Mouse (Mus musculus): Measurements from ENCODE around the gene Itih3. TPM values are rescaled to one million over a fixed set of nuclear protein-coding genes. Genes with fewer than 3 reads are reported as not detected.

The Itih3 gene
- polyA plus RNA-seq, 1 experiment from 2014 or later, result 2.2 TPM

GRCm38 (mm10) chr14:30943860-30944674, 20.5 kb upstream of the Itih3 start:
- 60% methylated on average over 11 of the region's 11 CpGs for WGBS
- H3K27ac ChIP-seq (replicated peaks in 1 of 2; ENCODE audit: control insufficient read depth in 1 of 2, insufficient read depth in 1 of 2, low read depth in 2 of 2, low read length in 2 of 2), result no peak overlapping the region
- no peak overlapping the region for H3K4me2 ChIP-seq (ENCODE audit: low read length)
- no peak for ATAC-seq (ENCODE audit: insufficient number of reproducible peaks, insufficient read depth, low FRiP score, low read depth)
- no peak overlapping the region for H3K9ac ChIP-seq (ENCODE audit: low read length)
- no peaks in the 10 kb centered on the region for H3K27me3 ChIP-seq (ENCODE audit: control insufficient read depth, insufficient read depth, low read length)
- no peaks in the 10 kb centered on the region for H3K4me1 ChIP-seq (ENCODE audit: control insufficient read depth in 2 of 2, insufficient read depth in 2 of 2, low read length in 2 of 2)
- no peak overlapping the region for H3K4me3 ChIP-seq (ENCODE audit: control insufficient read depth in 1 of 2, insufficient read depth in 1 of 2, low read depth in 1 of 2, low read length in 2 of 2)
- H3K36me3 ChIP-seq (ENCODE audit: control insufficient read depth, insufficient read depth, low read length), result no peaks in the 10 kb centered on the region
- no peaks in the 10 kb centered on the region for H3K9me3 ChIP-seq (ENCODE audit: control insufficient read depth, low read length)

GRCm38 (mm10) chr14:30943038-30943437, 19.5 kb upstream of the Itih3 start, which contains the start of gene Itih1:
Gene Itih1 (minus strand): TSS chr14:30943289.
- 82% methylated on average over 7 of the region's 7 CpGs for WGBS

GRCm38 (mm10) chr14:30942254-30942653, 18.7 kb upstream of the Itih3 start:
- no peaks in the 10 kb centered on the region for H3K4me1 ChIP-seq (ENCODE audit: control insufficient read depth in 2 of 2, insufficient read depth in 2 of 2, low read length in 2 of 2)
- no peak overlapping the region for H3K27ac ChIP-seq (replicated peaks in 1 of 2; ENCODE audit: control insufficient read depth in 1 of 2, insufficient read depth in 1 of 2, low read depth in 2 of 2, low read length in 2 of 2)
- no peaks in the 10 kb centered on the region for H3K27me3 ChIP-seq (ENCODE audit: control insufficient read depth, insufficient read depth, low read length)
- no peak overlapping the region for H3K4me3 ChIP-seq (ENCODE audit: control insufficient read depth in 1 of 2, insufficient read depth in 1 of 2, low read depth in 1 of 2, low read length in 2 of 2)
- no peak for ATAC-seq (ENCODE audit: insufficient number of reproducible peaks, insufficient read depth, low FRiP score, low read depth)
- 72% methylated on average over 4 of the region's 4 CpGs for WGBS
- no peak overlapping the region for H3K9ac ChIP-seq (ENCODE audit: low read length)
- no peak overlapping the region for H3K4me2 ChIP-seq (ENCODE audit: low read length)
- no peaks in the 10 kb centered on the region for H3K36me3 ChIP-seq (ENCODE audit: control insufficient read depth, insufficient read depth, low read length)
- H3K9me3 ChIP-seq (ENCODE audit: control insufficient read depth, low read length), result no peaks in the 10 kb centered on the region

More at GRCm38 (mm10) chr14:30943038-30943437, 19.5 kb upstream of the Itih3 start, which contains the start of gene Itih1:
- Histone ChIP-seq H3K27me3 (ENCODE audit: control insufficient read depth, insufficient read depth, low read length) (no peaks in the 10 kb centered on the region), H3K9me3 (ENCODE audit: control insufficient read depth, low read length) (no peaks in the 10 kb centered on the region), H3K4me3 (ENCODE audit: control insufficient read depth in 1 of 2, insufficient read depth in 1 of 2, low read depth in 1 of 2, low read length in 2 of 2) (no peak within 1 kb of the TSS), H3K36me3 (ENCODE audit: control insufficient read depth, insufficient read depth, low read length) (no peaks in the 10 kb centered on the region), H3K4me1 (ENCODE audit: control insufficient read depth in 2 of 2, insufficient read depth in 2 of 2, low read length in 2 of 2) (no peaks in the 10 kb centered on the region), H3K9ac (ENCODE audit: low read length) (no peak within 1 kb of the TSS), H3K4me2 (ENCODE audit: low read length) (no peak within 1 kb of the TSS), H3K27ac (replicated peaks in 1 of 2; ENCODE audit: control insufficient read depth in 1 of 2, insufficient read depth in 1 of 2, low read depth in 2 of 2, low read length in 2 of 2) (no peak within 1 kb of the TSS)
- ATAC-seq (ENCODE audit: insufficient number of reproducible peaks, insufficient read depth, low FRiP score, low read depth), result no peak

- no peaks in the 10 kb centered on the region for H3K9me3 ChIP-seq (ENCODE audit: control insufficient read depth, low read length)
- no peaks in the 10 kb centered on the region for H3K27me3 ChIP-seq (ENCODE audit: control insufficient read depth, insufficient read depth, low read length)
- ATAC-seq (ENCODE audit: insufficient number of reproducible peaks, insufficient read depth, low FRiP score, low read depth), result no peak
- H3K4me2 ChIP-seq (ENCODE audit: low read length), result no peak overlapping the region
- H3K27ac ChIP-seq (replicated peaks in 1 of 2; ENCODE audit: control insufficient read depth in 1 of 2, insufficient read depth in 1 of 2, low read depth in 2 of 2, low read length in 2 of 2), result no peak overlapping the region
- no peaks in the 10 kb centered on the region for H3K4me1 ChIP-seq (ENCODE audit: control insufficient read depth in 2 of 2, insufficient read depth in 2 of 2, low read length in 2 of 2)
- no peak overlapping the region for H3K4me3 ChIP-seq (ENCODE audit: control insufficient read depth in 1 of 2, insufficient read depth in 1 of 2, low read depth in 1 of 2, low read length in 2 of 2)
- no peaks in the 10 kb centered on the region for H3K36me3 ChIP-seq (ENCODE audit: control insufficient read depth, insufficient read depth, low read length)
- H3K9ac ChIP-seq (ENCODE audit: low read length), result no peak overlapping the region
- 79% methylated on average over 9 of the region's 9 CpGs for WGBS
These were observed 9.8 kb upstream of the Itih3 start for GRCm38 (mm10) chr14:30933351-30933750.

- Histone ChIP-seq H3K9me3 (ENCODE audit: control insufficient read depth, low read length) (no peaks in the 10 kb centered on the region), H3K4me3 (ENCODE audit: control insufficient read depth in 1 of 2, insufficient read depth in 1 of 2, low read depth in 1 of 2, low read length in 2 of 2) (no peak overlapping the region), H3K36me3 (ENCODE audit: control insufficient read depth, insufficient read depth, low read length) (no peaks in the 10 kb centered on the region), H3K4me2 (ENCODE audit: low read length) (no peak overlapping the region), H3K27me3 (ENCODE audit: control insufficient read depth, insufficient read depth, low read length) (no peaks in the 10 kb centered on the region), H3K27ac (replicated peaks in 1 of 2; ENCODE audit: control insufficient read depth in 1 of 2, insufficient read depth in 1 of 2, low read depth in 2 of 2, low read length in 2 of 2) (no peak overlapping the region), H3K4me1 (ENCODE audit: control insufficient read depth in 2 of 2, insufficient read depth in 2 of 2, low read length in 2 of 2) (no peaks in the 10 kb centered on the region), H3K9ac (ENCODE audit: low read length) (no peak overlapping the region)
- 85% methylated on average over 4 of the region's 4 CpGs for WGBS
- no peak for ATAC-seq (ENCODE audit: insufficient number of reproducible peaks, insufficient read depth, low FRiP score, low read depth)
These were observed 6.8 kb upstream of the Itih3 start for GRCm38 (mm10) chr14:30930386-30930785.

- Histone ChIP-seq H3K4me2 (ENCODE audit: low read length) (no peak overlapping the region), H3K9ac (ENCODE audit: low read length) (no peak overlapping the region), H3K27me3 (ENCODE audit: control insufficient read depth, insufficient read depth, low read length) (no peaks in the 10 kb centered on the region), H3K4me1 (ENCODE audit: control insufficient read depth in 2 of 2, insufficient read depth in 2 of 2, low read length in 2 of 2) (no peaks in the 10 kb centered on the region; a peak in 1 of 4 replicates), H3K27ac (replicated peaks in 1 of 2; ENCODE audit: control insufficient read depth in 1 of 2, insufficient read depth in 1 of 2, low read depth in 2 of 2, low read length in 2 of 2) (no peak overlapping the region), H3K9me3 (ENCODE audit: control insufficient read depth, low read length) (no peaks in the 10 kb centered on the region), H3K4me3 (ENCODE audit: control insufficient read depth in 1 of 2, insufficient read depth in 1 of 2, low read depth in 1 of 2, low read length in 2 of 2) (no peak overlapping the region), H3K36me3 (ENCODE audit: control insufficient read depth, insufficient read depth, low read length) (no peaks in the 10 kb centered on the region)
- ATAC-seq (ENCODE audit: insufficient number of reproducible peaks, insufficient read depth, low FRiP score, low read depth), result no peak
- WGBS, result 87% methylated on average over 3 of the region's 3 CpGs
These were observed 1.9 kb upstream of the Itih3 start for GRCm38 (mm10) chr14:30925492-30925891.

- Histone ChIP-seq H3K4me2 (ENCODE audit: low read length) (no peak overlapping the region), H3K4me3 (ENCODE audit: control insufficient read depth in 1 of 2, insufficient read depth in 1 of 2, low read depth in 1 of 2, low read length in 2 of 2) (no peak overlapping the region), H3K36me3 (ENCODE audit: control insufficient read depth, insufficient read depth, low read length) (no peaks in the 10 kb centered on the region), H3K4me1 (ENCODE audit: control insufficient read depth in 2 of 2, insufficient read depth in 2 of 2, low read length in 2 of 2) (no peaks in the 10 kb centered on the region; a peak in 1 of 4 replicates), H3K27me3 (ENCODE audit: control insufficient read depth, insufficient read depth, low read length) (no peaks in the 10 kb centered on the region), H3K9ac (ENCODE audit: low read length) (no peak overlapping the region), H3K27ac (replicated peaks in 1 of 2; ENCODE audit: control insufficient read depth in 1 of 2, insufficient read depth in 1 of 2, low read depth in 2 of 2, low read length in 2 of 2) (no peak overlapping the region), H3K9me3 (ENCODE audit: control insufficient read depth, low read length) (no peaks in the 10 kb centered on the region)
- no peak for ATAC-seq (ENCODE audit: insufficient number of reproducible peaks, insufficient read depth, low FRiP score, low read depth)
- WGBS, result 58% methylated on average over 8 of the region's 8 CpGs
These were observed 1.4 kb downstream of the Itih3 start for GRCm38 (mm10) chr14:30922053-30922670.

All from heart, embryonic 14.5 days (tissue).